Mouse (Mus musculus): ENCODE results near the gene Gm28269.

Gene Gm28269

DNA sequence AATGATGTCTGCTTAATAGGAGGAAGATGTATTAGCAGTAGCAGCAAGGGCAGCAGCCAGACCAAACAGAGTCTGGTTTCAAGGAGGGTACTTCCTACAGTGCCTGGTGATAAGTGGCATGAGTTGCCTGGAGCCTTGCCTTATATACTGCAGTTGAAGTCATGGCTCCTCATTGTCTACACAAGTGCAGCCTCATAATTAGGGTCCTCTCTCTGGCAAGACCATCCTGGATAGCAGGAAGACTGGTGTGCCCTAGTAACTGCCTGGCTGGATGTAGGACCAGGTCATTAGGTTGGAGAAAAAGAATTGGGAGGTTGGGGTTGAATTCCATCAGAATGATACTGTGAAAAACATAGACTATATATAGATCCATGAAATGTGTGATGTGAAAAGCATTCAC, at the start of gene Gm28269:
Gene Gm28269 (minus strand): TSS at position 101 of the 400 bp plus-strand sequence.
- no peak for DNase-seq

GRCm38 (mm10) chrX:21716885-21717284, 28.0 kb downstream of the Gm28269 start:
- no peak for DNase-seq

DNA sequence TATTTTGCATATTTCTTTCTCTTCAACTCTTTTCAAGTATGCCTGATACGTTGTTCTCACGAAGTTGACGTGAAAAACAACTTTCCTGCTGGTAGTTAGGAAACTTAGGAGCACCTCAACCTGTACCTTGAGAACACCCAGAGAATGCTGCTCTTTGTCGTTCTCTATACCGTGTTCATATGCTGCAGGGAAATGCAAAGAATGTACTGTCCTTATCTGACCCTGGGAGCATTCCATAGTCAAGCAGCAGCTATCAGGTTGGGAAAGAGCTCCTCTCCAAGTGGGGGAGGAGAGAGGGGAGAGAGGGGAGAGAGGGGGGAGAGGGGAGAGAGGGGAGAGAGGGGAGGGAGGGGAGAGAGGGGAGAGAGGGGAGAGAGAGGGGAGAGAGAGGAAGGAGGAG, 29.6 kb downstream of the Gm28269 start:
- DNase-seq = no peak

- no peak for DNase-seq
Observed at GRCm38 (mm10) chrX:21714829-21715228, 30.1 kb downstream of the Gm28269 start, which contains the start of gene Slc6a14. Gene Slc6a14, plus strand, starts transcription at chrX:21714896.

- DNase-seq = no peak
Observed at GRCm38 (mm10) chrX:21704470-21704869, 40.4 kb downstream of the Gm28269 start.

- no peak for DNase-seq
Observed at GRCm38 (mm10) chrX:21701646-21702045, 43.3 kb downstream of the Gm28269 start.

GRCm38 (mm10) chrX:21695687-21696086, 49.2 kb downstream of the Gm28269 start:
- DNase-seq = no peak

DNA sequence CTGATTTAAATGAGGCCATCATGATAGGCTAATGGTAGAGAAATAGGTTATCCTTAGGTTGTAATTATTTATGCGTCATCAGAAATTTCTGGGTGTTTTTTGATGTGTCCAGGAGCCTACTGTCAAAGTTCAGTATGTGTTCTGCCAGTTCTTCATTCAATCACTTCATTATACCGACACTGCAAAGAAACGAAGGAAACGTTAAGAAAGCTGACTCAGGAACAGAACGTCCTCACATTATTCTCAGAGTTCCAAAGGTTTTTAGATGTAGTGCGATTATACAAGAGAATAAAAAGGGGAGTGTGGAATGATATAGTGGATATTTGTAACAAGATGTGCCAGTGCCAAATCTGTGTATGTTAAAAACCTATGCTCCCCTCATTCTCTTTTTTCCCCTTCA, 49.7 kb downstream of the Gm28269 start:
- no peak for DNase-seq
